Mouse (Mus musculus) testis, adult 2 months (tissue): ENCODE results near the gene Kcng4.

ENCODE experiments used
- CTCF ChIP-seq: fragments of 200-500 bp; IDR thresholded peaks from 2 replicates; pipeline ENCODE4 v1.5.1; 2012; ENCODE audit warnings: low read depth, mild to moderate bottlenecking, inconsistent platforms, low read length, moderate library complexity; ENCODE audit not compliant: control insufficient read depth, insufficient read depth, insufficient replicate concordance
- POLR2A ChIP-seq: fragments of 200-500 bp; IDR thresholded peaks from 2 replicates; pipeline ENCODE4 v1.6.1; 2012; ENCODE audit warnings: low read depth, mild to moderate bottlenecking, inconsistent platforms, low read length, moderate library complexity; ENCODE audit not compliant: control insufficient read depth

GRCm38 (mm10) chr8:119618887-119619286, 16.6 kb downstream of the Kcng4 start:
- TF ChIP-seq CTCF (no peak), POLR2A (no peak)
